Comparison of ENCODE assay signal across 25 mouse cellular contexts in the genomic region with DNA sequence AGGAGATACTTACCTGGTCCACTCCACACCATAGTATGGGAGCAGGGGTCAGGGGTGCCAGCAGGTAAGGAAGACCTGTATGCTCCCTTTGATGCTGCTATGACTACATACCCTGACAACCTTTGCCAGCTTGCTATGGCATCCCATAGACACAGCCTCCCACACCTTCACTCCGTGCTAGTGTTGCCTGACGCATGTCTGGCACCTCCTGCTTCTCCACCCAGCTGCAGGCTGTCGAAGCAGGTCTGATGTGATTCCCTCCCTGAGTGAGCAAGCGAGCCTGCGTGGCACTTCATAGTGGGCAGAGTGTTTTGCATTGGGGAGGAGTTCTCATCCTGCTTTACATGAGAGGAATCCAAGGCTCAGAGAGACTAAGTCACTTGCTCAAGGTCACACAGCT. TPM values are rescaled to one million over a fixed set of nuclear protein-coding genes. Genes with fewer than 3 reads are reported as not detected.
DNase-seq lines count a peak whose midpoint lies in the region.
"Had no signal": no experiment of that assay in that cellular context is flagged by ENCODE, and none has a peak within 500 bp of the region (broad histone marks: within the 10 kb centered on the region; RNA-seq: fewer than 3 reads in every experiment).

No protein-coding gene starts in this region.

- intact Hi-C loops in left cerebral cortex, postnatal 10 days (cut with DNase I) = no loop called here

- peak; percentile 9 for DNase-seq in cerebellum, adult 9-10 months
- no peak for DNase-seq in cerebellum, postnatal 4 days (ENCODE audit: low spot score in 2 of 2)
- DNase-seq in left cerebral cortex, adult 9 months (ENCODE audit: low spot score in 2 of 2) = peak; percentile 49 to 50
- no peak for DNase-seq in left cerebral cortex, postnatal 10 days (ENCODE audit: extremely low spot score in 1 of 2, low spot score in 2 of 2)
- peak; percentile 52 for DNase-seq in right cerebral cortex, postnatal 25 days
- no peak for DNase-seq in right cerebral cortex, postnatal 4 days
- no peak for DNase-seq in urinary bladder, postnatal 10 days (ENCODE audit: low spot score)
- DNase-seq in layer of hippocampus, postnatal 25 days (ENCODE audit: extremely low spot score in 1 of 2, low spot score in 1 of 2) = no peak
- DNase-seq: adrenal gland, adult 8-10 months; cerebellum, postnatal 10 days; heart, adult 2 months; heart, postnatal 10 days; kidney, adult 11 months; kidney, postnatal 14 days; layer of hippocampus, adult 9-11 months; liver, postnatal 0 days; lung, postnatal 36 days; midbrain, embryonic 14.5 days; retina, postnatal 1 day; spleen, adult 18-20 months; thymus, adult 18-20 months; thymus, postnatal 25 days had no signal

RNA-seq across cellular contexts. Expression of a gene that starts 2.6 kb away (rescaled TPM):
- 100 to 1,000 TPM; 187 to 195 TPM for total RNA-seq in left cerebral cortex, postnatal 10 days (2021)
- total RNA-seq in layer of hippocampus, postnatal 25 days (2021) = 100 to 1,000 TPM; 132 to 135 TPM
- total RNA-seq: CH12.LX; gastrocnemius, adult 8-10 months; heart, adult 2 months; heart, postnatal 10 days; megakaryocyte-erythroid progenitor cell, adult 5-6 weeks had no signal

Comparison
In these comparisons a context has a peak if more than half of its experiments do, and no peak if none do; other contexts are left out.
1. DNase-seq: peak in cerebellum, adult 9-10 months (single experiment), left cerebral cortex, adult 9 months (2 of 2) and right cerebral cortex, postnatal 25 days (single experiment); none in cerebellum, postnatal 4 days (0 of 2), left cerebral cortex, postnatal 10 days (0 of 2), right cerebral cortex, postnatal 4 days (single experiment), urinary bladder, postnatal 10 days (single experiment) and layer of hippocampus, postnatal 25 days (0 of 2).